Mouse (Mus musculus): ENCODE measurements around the gene Olfr1416.

Olfr1416 gene

DNA sequence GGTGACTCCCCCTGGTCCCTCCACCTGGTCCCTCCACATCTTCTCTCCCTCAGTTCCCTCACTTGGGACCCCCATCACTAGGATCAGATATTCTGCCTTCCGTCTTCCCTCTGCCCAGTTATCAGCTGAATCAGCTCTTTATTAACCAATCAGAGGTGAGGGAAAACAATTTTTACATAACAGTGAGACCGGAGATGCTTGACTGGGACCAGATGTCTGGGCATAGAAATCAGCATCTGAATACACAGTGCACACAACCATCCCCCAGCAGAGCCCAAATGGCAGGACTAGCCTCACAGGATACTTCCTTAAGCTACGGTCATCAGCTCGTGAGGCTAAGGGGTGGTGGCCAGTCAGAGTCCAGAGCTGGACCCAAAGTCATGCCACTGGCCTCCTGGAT is 52.8 kb downstream of the Olfr1416 start:
- no peak for DNase-seq (ENCODE audit: low spot score in 2 of 2)

DNA sequence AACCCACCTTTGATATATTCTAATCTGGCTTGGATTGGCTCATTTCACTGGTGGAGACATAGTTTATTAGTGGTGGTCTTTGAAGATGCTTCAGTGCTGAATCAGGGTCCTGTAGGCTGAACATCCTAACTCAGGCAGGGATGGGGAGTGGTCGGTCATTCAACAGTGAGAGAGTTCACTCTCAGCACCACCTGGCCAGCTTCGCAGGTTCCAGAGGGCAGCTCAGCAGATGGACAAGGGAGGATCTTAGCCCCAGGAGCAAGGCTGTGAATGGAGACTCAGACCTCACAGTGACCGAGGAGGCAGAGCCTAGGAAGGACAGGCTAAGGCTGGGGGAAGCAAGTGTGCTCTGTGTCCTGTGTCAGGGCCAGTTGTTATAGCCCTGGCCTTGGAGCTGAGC is 53.5 kb downstream of the Olfr1416 start:
- no peak for DNase-seq (ENCODE audit: low spot score in 2 of 2)

DNA sequence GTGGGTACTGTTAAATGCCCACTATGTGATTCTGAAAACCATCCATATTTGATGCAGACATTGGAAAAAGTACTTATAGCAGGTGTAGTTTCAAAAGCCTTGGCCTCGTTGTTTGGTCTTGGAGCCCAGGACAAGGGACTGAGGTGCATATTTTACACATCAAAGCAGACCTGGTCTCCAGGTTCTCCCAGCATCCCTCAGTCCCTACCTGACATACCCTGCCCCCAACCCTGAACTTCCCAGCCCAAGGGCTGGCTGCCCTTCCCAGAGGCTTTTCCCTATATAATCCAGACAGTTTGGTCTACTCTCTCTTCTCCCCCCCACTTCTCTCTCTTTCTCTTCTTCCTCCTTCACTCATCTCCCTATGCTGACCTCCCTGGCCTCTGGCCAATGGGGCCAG is 53.9 kb downstream of the Olfr1416 start:
- no peak for DNase-seq (ENCODE audit: low spot score in 2 of 2)

Measured in thymus, postnatal 10 days (tissue).